Mouse (Mus musculus): ENCODE measurements at regions not wholly inside any gene's neighbourhood (a gene's known extent, or its start where the extent isn't known, plus 50 kb on each side); places are given as distances from the start of the nearest gene placed in this dataset.

DNA sequence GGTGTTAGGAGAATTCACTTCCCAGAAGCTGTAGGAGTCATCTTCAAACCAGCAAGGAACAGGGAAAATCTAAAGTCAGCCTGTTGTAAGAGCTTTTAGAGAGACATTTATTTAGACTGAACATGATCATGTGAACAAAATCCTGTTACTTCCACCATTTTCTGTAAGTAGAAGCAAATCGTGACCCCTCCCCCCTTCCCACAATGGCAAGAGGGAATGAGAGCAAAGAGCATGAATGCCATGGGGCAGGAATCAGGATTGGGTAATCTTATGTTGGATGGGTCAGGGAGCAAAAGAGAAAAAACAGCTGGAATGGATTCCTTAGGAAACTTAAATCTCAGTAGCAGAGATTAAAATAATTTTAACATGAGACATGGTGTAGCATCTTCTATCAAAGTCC, 127.4 kb upstream of the Spaca1 start:
- WGBS, result 87% methylated on average over 1 of the region's 1 CpGs
- no peaks in the 10 kb centered on the region for H3K4me1 ChIP-seq

GRCm38 (mm10) chr4:34186522-34186921, 136.5 kb upstream of the Spaca1 start:
- 91% methylated on average over 5 of the region's 5 CpGs for WGBS
- H3K27me3 ChIP-seq (ENCODE audit: poor library complexity, severe bottlenecking), result no peaks in the 10 kb centered on the region

More for the DNA sequence above, 127.4 kb upstream of the Spaca1 start:
- Histone ChIP-seq H3K4me3 (no peak overlapping the region), H3K27me3 (ENCODE audit: poor library complexity, severe bottlenecking) (no peaks in the 10 kb centered on the region), H3K27ac (no peak overlapping the region), H3K9me3 (no peaks in the 10 kb centered on the region), H3K36me3 (replicated peaks) (no peaks in the 10 kb centered on the region)
- no peak for DNase-seq (ENCODE audit: extremely low spot score, low spot score)

DNA sequence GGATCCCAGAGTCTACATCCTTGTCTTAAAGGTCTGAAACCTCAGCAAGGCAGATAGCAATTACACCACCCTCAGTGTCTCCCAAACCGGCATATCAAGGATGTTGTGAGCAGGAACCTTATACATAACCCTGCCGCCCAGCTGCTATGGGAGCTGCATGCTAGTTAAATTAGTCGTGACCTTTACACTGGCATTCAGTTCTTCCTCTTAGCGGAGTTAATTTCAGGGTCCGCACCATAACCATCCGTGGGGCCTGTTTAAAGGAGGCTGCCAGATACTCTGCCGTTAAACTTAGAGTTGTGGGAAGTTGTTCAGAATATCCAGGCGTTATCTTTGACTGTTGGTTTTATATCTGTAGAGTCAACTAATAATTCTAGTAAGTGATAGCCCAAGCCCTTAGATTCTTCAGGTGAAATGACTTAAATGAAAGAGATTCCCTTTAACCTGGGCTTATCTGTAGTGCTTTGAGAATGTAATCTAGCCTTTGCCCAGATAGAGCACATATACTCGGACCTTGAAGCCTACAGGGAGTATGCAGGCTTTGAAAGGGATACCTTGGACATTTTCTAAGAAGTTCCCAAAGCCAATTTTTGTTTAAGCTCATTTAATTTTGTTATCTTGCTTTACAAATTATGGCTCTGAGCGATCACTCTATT, 153.3 kb upstream of the Spaca1 start:
- H3K4me1 ChIP-seq, result no peaks in the 10 kb centered on the region
- H3K27ac ChIP-seq, result no peak overlapping the region
- H3K4me3 ChIP-seq, result no peak overlapping the region
- H3K36me3 ChIP-seq (replicated peaks), result no peaks in the 10 kb centered on the region
- H3K27me3 ChIP-seq (ENCODE audit: poor library complexity, severe bottlenecking), result no peaks in the 10 kb centered on the region
- H3K9me3 ChIP-seq, result no peaks in the 10 kb centered on the region
- WGBS, result 89% methylated on average over 10 of the region's 10 CpGs
- no peak for DNase-seq (ENCODE audit: extremely low spot score, low spot score)

More at GRCm38 (mm10) chr4:34186522-34186921, 136.5 kb upstream of the Spaca1 start:
- Histone ChIP-seq H3K4me3 (no peak overlapping the region), H3K27ac (no peak overlapping the region), H3K9me3 (no peaks in the 10 kb centered on the region), H3K4me1 (no peaks in the 10 kb centered on the region), H3K36me3 (replicated peaks) (no peaks in the 10 kb centered on the region)
- DNase-seq (ENCODE audit: extremely low spot score, low spot score), result no peak

- no peak for DNase-seq (ENCODE audit: extremely low spot score, low spot score)
- WGBS, result 70% methylated on average over 5 of the region's 5 CpGs
- Histone ChIP-seq H3K36me3 (replicated peaks) (no peaks in the 10 kb centered on the region), H3K27ac (no peak overlapping the region), H3K4me3 (no peak overlapping the region), H3K9me3 (no peaks in the 10 kb centered on the region), H3K27me3 (ENCODE audit: poor library complexity, severe bottlenecking) (no peaks in the 10 kb centered on the region), H3K4me1 (no peaks in the 10 kb centered on the region)
Observed at GRCm38 (mm10) chr4:34209179-34209896, 159.3 kb upstream of the Spaca1 start.

DNA sequence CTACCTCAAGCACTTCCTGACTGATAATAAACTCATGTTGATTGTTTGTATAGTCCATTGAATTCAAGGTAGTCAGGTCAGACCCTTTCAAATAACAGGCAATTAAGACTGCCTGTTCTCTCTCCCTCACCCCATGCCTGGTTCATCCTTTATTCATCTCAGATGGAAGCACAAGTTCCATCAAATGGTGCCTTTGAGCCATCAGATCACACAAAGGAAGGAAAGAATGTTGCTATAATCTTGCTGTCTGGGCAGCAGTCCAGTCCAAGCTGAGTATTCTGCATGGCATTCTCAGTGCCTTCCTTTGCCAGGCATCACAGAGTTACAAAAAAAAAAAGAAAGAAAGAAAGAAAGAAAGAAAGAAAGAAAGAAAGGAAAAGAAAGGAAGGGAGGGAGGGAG, 163.7 kb upstream of the Spaca1 start:
- H3K36me3 ChIP-seq (replicated peaks), result no peaks in the 10 kb centered on the region
- no peak overlapping the region for H3K4me3 ChIP-seq
- no peaks in the 10 kb centered on the region for H3K27me3 ChIP-seq (ENCODE audit: poor library complexity, severe bottlenecking)
- H3K4me1 ChIP-seq, result no peaks in the 10 kb centered on the region
- H3K27ac ChIP-seq, result no peak overlapping the region
- no peaks in the 10 kb centered on the region for H3K9me3 ChIP-seq
- no peak for DNase-seq (ENCODE audit: extremely low spot score, low spot score)

GRCm38 (mm10) chr4:34214346-34214745, 164.4 kb upstream of the Spaca1 start:
- 89% methylated on average over 11 of the region's 11 CpGs for WGBS
- Histone ChIP-seq H3K36me3 (replicated peaks) (no peaks in the 10 kb centered on the region), H3K4me3 (no peak overlapping the region), H3K27ac (no peak overlapping the region), H3K4me1 (no peaks in the 10 kb centered on the region), H3K27me3 (ENCODE audit: poor library complexity, severe bottlenecking) (no peaks in the 10 kb centered on the region), H3K9me3 (no peaks in the 10 kb centered on the region)
- no peak for DNase-seq (ENCODE audit: extremely low spot score, low spot score)

- 98% methylated on average over 1 of the region's 1 CpGs for WGBS
- no peaks in the 10 kb centered on the region for H3K36me3 ChIP-seq (replicated peaks)
- H3K27me3 ChIP-seq (ENCODE audit: poor library complexity, severe bottlenecking), result no peaks in the 10 kb centered on the region
- no peaks in the 10 kb centered on the region for H3K9me3 ChIP-seq
- no peak for DNase-seq (ENCODE audit: extremely low spot score, low spot score)
- H3K4me3 ChIP-seq, result no peak overlapping the region
- no peak overlapping the region for H3K27ac ChIP-seq
- H3K4me1 ChIP-seq, result no peaks in the 10 kb centered on the region
Observed at GRCm38 (mm10) chr4:34221915-34222314, 171.9 kb upstream of the Spaca1 start.

GRCm38 (mm10) chr4:34226089-34226840, 176.3 kb upstream of the Spaca1 start:
- H3K4me3 ChIP-seq, result no peak overlapping the region
- no peaks in the 10 kb centered on the region for H3K4me1 ChIP-seq
- no peak for DNase-seq (ENCODE audit: extremely low spot score, low spot score)
- no peak overlapping the region for H3K27ac ChIP-seq
- H3K27me3 ChIP-seq (ENCODE audit: poor library complexity, severe bottlenecking), result no peaks in the 10 kb centered on the region
- no peaks in the 10 kb centered on the region for H3K36me3 ChIP-seq (replicated peaks)
- no peaks in the 10 kb centered on the region for H3K9me3 ChIP-seq
- WGBS, result 73% methylated on average over 5 of the region's 5 CpGs

GRCm38 (mm10) chr4:34226886-34227285, 176.9 kb upstream of the Spaca1 start:
- Histone ChIP-seq H3K4me1 (no peaks in the 10 kb centered on the region), H3K36me3 (replicated peaks) (no peaks in the 10 kb centered on the region), H3K9me3 (no peaks in the 10 kb centered on the region), H3K27me3 (ENCODE audit: poor library complexity, severe bottlenecking) (no peaks in the 10 kb centered on the region), H3K27ac (no peak overlapping the region), H3K4me3 (no peak overlapping the region)
- 93% methylated on average over 5 of the region's 5 CpGs for WGBS
- DNase-seq (ENCODE audit: extremely low spot score, low spot score), result no peak

- Histone ChIP-seq H3K27me3 (ENCODE audit: poor library complexity, severe bottlenecking) (no peaks in the 10 kb centered on the region), H3K4me3 (no peak overlapping the region), H3K36me3 (replicated peaks) (no peaks in the 10 kb centered on the region), H3K27ac (no peak overlapping the region), H3K4me1 (no peaks in the 10 kb centered on the region), H3K9me3 (no peaks in the 10 kb centered on the region)
- 88% methylated on average over 5 of the region's 5 CpGs for WGBS
- DNase-seq (ENCODE audit: extremely low spot score, low spot score), result no peak
Observed at GRCm38 (mm10) chr4:34227611-34228010, 177.6 kb upstream of the Spaca1 start.

- WGBS, result 20% methylated on average over 3 of the region's 3 CpGs
- no peaks in the 10 kb centered on the region for H3K4me1 ChIP-seq
- no peaks in the 10 kb centered on the region for H3K36me3 ChIP-seq (replicated peaks)
- H3K9me3 ChIP-seq, result no peaks in the 10 kb centered on the region
- DNase-seq (ENCODE audit: extremely low spot score, low spot score), result peak; percentile 65
- H3K27ac ChIP-seq, result no peak overlapping the region
- no peaks in the 10 kb centered on the region for H3K27me3 ChIP-seq (ENCODE audit: poor library complexity, severe bottlenecking)
- no peak overlapping the region for H3K4me3 ChIP-seq
Observed at GRCm38 (mm10) chr4:34231270-34231669, 181.3 kb upstream of the Spaca1 start.

- Histone ChIP-seq H3K4me1 (no peaks in the 10 kb centered on the region), H3K9me3 (no peaks in the 10 kb centered on the region), H3K27ac (no peak overlapping the region), H3K27me3 (ENCODE audit: poor library complexity, severe bottlenecking) (no peaks in the 10 kb centered on the region), H3K4me3 (no peak overlapping the region), H3K36me3 (replicated peaks) (no peaks in the 10 kb centered on the region)
- WGBS, result 94% methylated on average over 11 of the region's 11 CpGs
- DNase-seq (ENCODE audit: extremely low spot score, low spot score), result no peak
Observed at GRCm38 (mm10) chr4:34234204-34234603, 184.2 kb upstream of the Spaca1 start.

- H3K4me1 ChIP-seq, result no peaks in the 10 kb centered on the region
- H3K9me3 ChIP-seq, result no peaks in the 10 kb centered on the region
- no peak overlapping the region for H3K4me3 ChIP-seq
- H3K27me3 ChIP-seq (ENCODE audit: poor library complexity, severe bottlenecking), result no peaks in the 10 kb centered on the region
- 91% methylated on average over 8 of the region's 8 CpGs for WGBS
- DNase-seq (ENCODE audit: extremely low spot score, low spot score), result no peak
- H3K36me3 ChIP-seq (replicated peaks), result no peaks in the 10 kb centered on the region
- H3K27ac ChIP-seq, result no peak overlapping the region
Observed at GRCm38 (mm10) chr4:34234645-34235044, 184.7 kb upstream of the Spaca1 start.

Measured in forebrain, embryonic 10.5 days (tissue).